Mouse (Mus musculus) C2C12 (cell line): Measurements from ENCODE around the gene Zfp800. TPM values are rescaled to one million over a fixed set of nuclear protein-coding genes. Genes with fewer than 3 reads are reported as not detected.

Experiments used
- H3K27me3 ChIP-seq: one replicate; pipeline ENCODE4 v1.6.1; 2011; ENCODE audit not compliant: control insufficient read depth, insufficient read depth, insufficient read length
- H3K36me3 ChIP-seq: one replicate; pipeline ENCODE4 v1.6.1; 2011; ENCODE audit not compliant: control insufficient read depth, insufficient read depth
- H3K4me3 ChIP-seq: one replicate; pipeline ENCODE4 v1.5.1; 2011; ENCODE audit warnings: mild to moderate bottlenecking, control low read depth; ENCODE audit not compliant: poor library complexity, insufficient read depth, severe bottlenecking
- H3K79me2 ChIP-seq: one replicate; pipeline ENCODE4 v1.6.1; 2011; ENCODE audit not compliant: control insufficient read depth, insufficient read depth
- H3K79me3 ChIP-seq: one replicate; pipeline ENCODE4 v1.6.1; 2011; ENCODE audit warnings: low read depth, control low read depth
- H3ac ChIP-seq: one replicate; pipeline ENCODE3; 2011; ENCODE audit warnings: low read depth; ENCODE audit not compliant: control insufficient read depth, insufficient read length
- CEBPB ChIP-seq: IDR thresholded peaks from one replicate; pipeline ENCODE4 v1.6.1; 2011; ENCODE audit warnings: low read depth, mild to moderate bottlenecking, control low read depth, moderate library complexity
- CTCF ChIP-seq: IDR thresholded peaks from one replicate; pipeline ENCODE4 v1.5.1; 2011; ENCODE audit not compliant: control insufficient read depth, insufficient read depth, insufficient read length
- FOSL1 ChIP-seq: IDR thresholded peaks from one replicate; pipeline ENCODE4 v1.8.0; 2011; ENCODE audit warnings: mild to moderate bottlenecking, low read length; ENCODE audit not compliant: poor library complexity, insufficient read depth, severe bottlenecking
- MAX ChIP-seq: IDR thresholded peaks from one replicate; pipeline ENCODE4 v1.6.1; 2011; ENCODE audit warnings: mild to moderate bottlenecking, control low read depth
- MYOD1 ChIP-seq: IDR thresholded peaks from one replicate; pipeline ENCODE4 v1.6.1; 2011; ENCODE audit warnings: low read depth; ENCODE audit not compliant: control insufficient read depth, insufficient read length
- MYOG ChIP-seq: IDR thresholded peaks from one replicate; pipeline ENCODE4 v1.6.1; 2011; ENCODE audit not compliant: control insufficient read depth, insufficient read length; ENCODE audit errors: extremely low read depth
- USF1 ChIP-seq: IDR thresholded peaks from one replicate; pipeline ENCODE4 v1.6.1; 2011; ENCODE audit warnings: low read depth, mild to moderate bottlenecking, control low read depth, moderate library complexity
- polyA plus RNA-seq: library from polyadenylated mRNA; unstranded; fragments of >200 nt; fragmentation: generic; extraction: Trizol; gene quantifications from one replicate; pipeline ENCODE4 v1.2.1, GENCODE M21; 2012; ENCODE audit warnings: missing spikeins

Zfp800 gene
- polyA plus RNA-seq, 1 experiment, result 2.5 TPM

DNA sequence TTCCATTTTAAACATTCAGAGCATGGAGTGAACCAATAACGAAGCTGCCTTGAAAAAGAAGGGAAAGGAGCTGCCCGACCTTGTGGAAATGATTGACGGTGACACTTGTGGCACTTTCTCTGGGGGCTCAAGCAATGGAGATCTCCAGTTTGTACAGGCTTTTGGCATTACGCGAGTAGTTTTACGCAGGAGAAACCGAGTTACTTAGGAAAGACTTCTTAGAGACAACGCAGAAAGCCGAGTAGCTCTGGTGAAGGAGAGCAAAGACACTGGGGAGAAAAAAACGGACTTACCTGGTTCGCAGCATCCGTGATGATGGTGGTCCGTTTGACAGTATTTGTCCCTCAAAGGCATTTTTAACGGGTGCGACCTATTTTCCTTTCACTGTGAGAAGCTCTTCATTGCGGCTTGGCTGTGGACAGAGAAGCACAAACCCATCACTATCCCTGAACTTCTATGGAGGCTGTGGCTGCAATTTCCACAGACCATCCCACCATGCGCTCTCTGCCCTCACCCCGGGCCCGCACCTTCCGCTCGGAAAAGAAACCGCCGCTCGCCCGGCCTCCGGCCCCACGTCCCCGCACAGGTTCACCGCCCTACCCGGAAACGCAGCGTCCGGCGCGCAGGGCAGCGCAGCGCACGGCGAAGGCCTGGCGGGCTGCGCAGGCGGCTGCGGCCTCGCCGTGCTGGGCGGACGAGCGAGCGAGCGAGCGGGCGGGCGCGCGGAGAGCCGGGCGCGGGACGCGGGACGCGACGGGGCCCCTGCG is 137.2 kb downstream of the Zfp800 start:
- H3K79me2 ChIP-seq, result peaks cover 25% of the 10 kb centered on the region
- H3K36me3 ChIP-seq, result peaks cover 40% of the 10 kb centered on the region
- H3K79me3 ChIP-seq, result peaks cover 7% of the 10 kb centered on the region
- no peaks in the 10 kb centered on the region for H3K27me3 ChIP-seq
- TF ChIP-seq FOSL1 (no peak), MYOD1 (no peak), MYOG (no peak), CTCF (no peak), MAX (no peak)
- peak overlapping the region; percentile 71 for H3K4me3 ChIP-seq
- H3ac ChIP-seq, result peak overlapping the region; percentile 68

DNA sequence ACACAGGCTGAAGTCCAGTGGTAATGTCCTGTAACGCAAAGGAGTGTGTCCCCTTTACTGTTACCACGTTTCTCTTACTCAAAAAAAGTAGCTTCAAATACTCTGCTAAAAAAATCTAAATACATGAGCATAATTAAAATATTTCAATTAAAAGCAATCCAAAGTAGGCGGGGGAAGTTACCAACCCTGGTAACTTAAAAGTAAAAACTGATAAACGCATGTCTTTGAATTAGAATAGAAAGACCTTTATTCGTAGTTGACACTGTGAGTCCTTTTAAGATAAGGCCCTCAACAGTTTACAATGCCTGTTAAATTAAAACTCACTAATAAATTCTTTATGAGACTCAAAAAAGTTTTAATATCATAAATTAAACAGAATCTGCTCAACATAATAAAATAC is 138.1 kb downstream of the Zfp800 start:
- H3ac ChIP-seq, result no peak overlapping the region
- peaks cover 48% of the 10 kb centered on the region for H3K36me3 ChIP-seq
- H3K79me2 ChIP-seq, result peaks cover 25% of the 10 kb centered on the region
- H3K27me3 ChIP-seq, result no peaks in the 10 kb centered on the region
- peaks cover 7% of the 10 kb centered on the region for H3K79me3 ChIP-seq
- H3K4me3 ChIP-seq, result no peak overlapping the region
- TF ChIP-seq CEBPB, result no peak
- no peak for TF ChIP-seq CTCF
- TF ChIP-seq USF1, result no peak

DNA sequence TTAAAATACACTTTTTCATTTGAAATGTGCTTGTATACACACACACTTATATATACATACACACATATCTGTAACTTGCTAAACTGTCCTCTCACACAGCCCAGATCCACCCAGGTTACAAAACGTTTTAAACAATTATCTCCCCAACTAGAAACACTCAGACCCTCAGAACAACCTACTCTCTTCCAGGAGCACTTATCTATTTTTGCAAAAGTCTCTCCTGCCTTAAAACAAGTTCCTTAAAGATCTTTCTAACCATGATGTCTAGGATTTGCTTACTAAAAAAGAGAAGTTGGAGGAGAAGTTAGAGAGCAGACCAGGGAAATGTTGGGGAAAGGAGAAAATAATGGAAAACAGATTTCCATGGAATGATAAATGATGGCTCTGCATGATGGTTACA is 139.4 kb downstream of the Zfp800 start:
- Histone ChIP-seq H3K4me3 (no peak overlapping the region), H3K79me3 (peaks cover 7% of the 10 kb centered on the region), H3K27me3 (no peaks in the 10 kb centered on the region), H3ac (no peak overlapping the region), H3K36me3 (peaks cover 53% of the 10 kb centered on the region), H3K79me2 (peaks cover 25% of the 10 kb centered on the region)
- TF ChIP-seq MYOD1 (no peak), MAX (no peak), USF1 (no peak), FOSL1 (no peak), CEBPB (no peak), MYOG (no peak), CTCF (no peak)

DNA sequence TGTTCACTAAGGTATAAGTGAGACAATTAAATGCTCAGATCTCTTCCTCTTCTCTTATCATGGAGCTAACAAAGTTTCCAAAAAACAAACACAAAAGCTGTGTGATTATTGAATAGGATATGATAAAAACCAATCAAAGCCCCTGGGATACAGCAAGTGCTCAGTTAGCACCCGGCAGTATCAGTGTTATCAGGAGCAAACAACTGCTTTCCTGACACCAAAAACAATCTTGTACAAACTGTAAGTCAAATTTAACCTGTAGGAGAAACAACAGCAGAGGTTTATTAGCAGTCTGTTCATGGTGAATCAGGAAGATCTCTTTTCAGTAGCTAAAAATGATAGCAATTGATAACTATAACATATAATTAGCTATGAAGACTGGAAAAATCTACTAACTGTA is 140.0 kb downstream of the Zfp800 start:
- no peak overlapping the region for H3ac ChIP-seq
- H3K36me3 ChIP-seq, result peaks cover 57% of the 10 kb centered on the region
- H3K79me3 ChIP-seq, result peaks cover 7% of the 10 kb centered on the region
- H3K27me3 ChIP-seq, result no peaks in the 10 kb centered on the region
- H3K79me2 ChIP-seq, result peaks cover 25% of the 10 kb centered on the region
- no peak for TF ChIP-seq MAX
- no peak for TF ChIP-seq USF1
- TF ChIP-seq MYOG, result no peak
- TF ChIP-seq FOSL1, result no peak
- TF ChIP-seq CEBPB, result no peak
- no peak for TF ChIP-seq MYOD1
- no peak for TF ChIP-seq CTCF
- no peak overlapping the region for H3K4me3 ChIP-seq

DNA sequence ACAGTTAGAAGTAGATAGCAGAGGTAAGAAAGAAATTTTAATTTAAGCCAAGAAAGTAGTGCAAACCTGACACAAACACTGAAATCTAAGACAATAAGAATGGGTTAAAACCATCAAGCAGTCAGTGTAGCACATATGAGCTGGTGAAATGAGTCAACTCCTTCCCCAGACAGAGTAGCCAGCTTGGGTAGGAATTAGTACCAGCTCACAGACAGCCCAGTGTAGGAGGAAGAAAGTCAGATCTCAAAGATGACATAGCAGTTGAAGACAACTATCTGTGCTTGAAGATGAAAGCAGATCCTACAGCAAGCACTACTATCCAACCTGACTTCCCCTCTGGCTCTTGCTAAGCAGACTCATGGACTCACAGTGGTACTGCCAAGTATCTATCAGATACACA is 145.0 kb downstream of the Zfp800 start:
- peaks cover 5% of the 10 kb centered on the region for H3K79me2 ChIP-seq
- TF ChIP-seq MYOG (no peak), MYOD1 (no peak), FOSL1 (no peak), CEBPB (no peak), MAX (no peak), CTCF (no peak), USF1 (no peak)
- H3K27me3 ChIP-seq, result no peaks in the 10 kb centered on the region
- peaks cover 2% of the 10 kb centered on the region for H3K79me3 ChIP-seq
- H3K4me3 ChIP-seq, result no peak overlapping the region
- H3K36me3 ChIP-seq, result peaks cover 60% of the 10 kb centered on the region
- H3ac ChIP-seq, result no peak overlapping the region

DNA sequence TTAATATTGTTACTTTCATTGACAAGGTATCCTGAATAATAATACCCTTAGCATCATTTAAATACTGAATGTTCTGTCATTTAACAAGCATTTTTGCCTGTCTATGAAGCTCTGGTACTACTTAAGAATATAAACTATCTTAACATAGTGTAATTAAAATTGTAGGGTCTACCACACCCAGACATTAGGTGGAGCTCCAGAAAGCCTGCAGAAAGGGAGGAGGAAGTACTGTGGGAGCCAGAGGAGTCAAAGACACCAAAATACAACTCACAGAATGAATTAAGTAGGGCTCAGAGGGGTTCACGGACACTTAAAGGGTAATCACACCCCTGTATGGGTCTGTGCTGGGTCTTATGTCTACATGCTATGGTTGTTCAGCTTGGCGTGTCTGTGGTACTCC is 149.6 kb downstream of the Zfp800 start:
- Histone ChIP-seq H3K4me3 (no peak overlapping the region), H3K79me3 (peaks cover 2% of the 10 kb centered on the region), H3ac (no peak overlapping the region), H3K27me3 (no peaks in the 10 kb centered on the region), H3K79me2 (peaks cover 5% of the 10 kb centered on the region), H3K36me3 (peaks cover 47% of the 10 kb centered on the region)
- TF ChIP-seq CEBPB (no peak), USF1 (no peak), MYOG (no peak), CTCF (no peak), FOSL1 (no peak), MAX (no peak), MYOD1 (no peak)
